Mouse (Mus musculus): ENCODE data around the gene Fam3b. TPM values are rescaled to one million over a fixed set of nuclear protein-coding genes. Genes with fewer than 3 reads are reported as not detected.

Fam3b gene
- polyA plus RNA-seq (2017; shearing (Covaris generic)): 1 to 10 TPM; 1.4 to 2.4 TPM

DNA sequence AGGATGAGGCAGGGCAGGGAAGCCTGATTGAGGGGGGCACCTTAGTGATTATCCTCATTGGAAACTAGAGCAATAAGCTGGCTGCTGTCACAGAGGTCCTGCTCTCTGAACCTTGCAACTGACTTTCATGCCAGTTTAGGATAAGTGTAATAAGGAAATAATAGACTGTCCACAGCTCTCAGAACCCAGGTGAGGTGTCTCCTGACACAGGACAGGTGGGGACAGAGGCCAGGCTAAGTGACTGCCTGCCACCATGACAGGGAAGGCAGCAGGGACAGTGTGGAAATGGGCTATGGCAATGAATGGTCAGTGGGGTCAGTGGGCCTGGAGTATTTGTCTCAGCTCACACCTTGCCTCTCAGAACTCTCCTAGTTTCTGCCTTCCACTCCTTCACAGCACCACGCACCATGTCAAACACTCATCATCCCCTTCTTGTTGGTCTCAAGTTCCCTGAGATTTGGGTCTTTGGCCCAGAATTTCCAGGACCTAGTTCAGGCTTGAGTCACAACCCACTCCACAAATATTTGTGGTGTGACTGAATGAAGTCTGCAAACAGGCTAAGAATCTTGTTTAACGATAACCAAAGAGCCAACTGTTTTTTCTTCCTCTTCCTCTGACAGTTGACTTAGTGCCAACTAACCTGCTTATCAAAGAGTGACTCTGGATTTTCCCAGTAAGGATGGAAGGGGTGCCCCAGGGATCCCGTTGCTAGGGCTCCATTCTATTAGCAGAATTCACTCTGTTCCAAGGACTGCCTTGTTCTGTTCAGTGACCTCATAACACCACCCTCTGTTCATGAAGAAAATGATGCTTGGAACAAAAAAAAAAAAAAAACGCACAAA is at the start of gene Fam3b:
Gene Fam3b, minus strand, starts transcription at position 718 of the 842 bp plus-strand sequence.

GRCm38 (mm10) chr16:97462481-97463181 is 52.0 kb downstream of the Fam3b start, which contains the start of gene Mx1:
TSS of gene Mx1 (minus strand) at chr16:97462907.

Other genes starting within 250 kb of the Fam3b start
- 10 to 100 TPM in 1 of 2 experiments, 1 to 10 TPM in 1; 1.9 to 15.5 TPM for gene Bace2, start 158.1 kb downstream of the Fam3b start, polyA plus RNA-seq (2017; shearing (Covaris generic))
- gene Mx1, start 51.9 kb downstream of the Fam3b start, polyA plus RNA-seq (2017; shearing (Covaris generic)): 1 to 10 TPM; 4.3 to 9.0 TPM
- not detected for gene Tmprss2, start 96.4 kb upstream of the Fam3b start, polyA plus RNA-seq (2017; shearing (Covaris generic))
- under 1 TPM in 1 of 2 experiments, not detected in 1; 0.29 TPM for gene Ripk4, start 249.0 kb upstream of the Fam3b start, polyA plus RNA-seq (2017; shearing (Covaris generic))

All from activated CD4-positive, CD25-positive, alpha-beta regulatory T cell (primary cell).